Mouse (Mus musculus) kidney, adult 2 months (tissue): ENCODE results near the gene Fbxo28. TPM values are rescaled to one million over a fixed set of nuclear protein-coding genes. Genes with fewer than 3 reads are reported as not detected.

ENCODE experiments used
- DNase-seq: peaks from one replicate; pipeline ENCODE4 v3.0.0; 2021
- H3K27ac ChIP-seq: fragments of 200-500 bp; 2 replicates; pipeline ENCODE4 v1.5.1; 2012; ENCODE audit warnings: low read depth, low read length, control low read depth, inconsistent platforms; ENCODE audit not compliant: insufficient read depth
- H3K27me3 ChIP-seq: fragments of 200-500 bp; replicated peaks from 2 replicates; pipeline ENCODE4 v1.6.1; 2012; ENCODE audit warnings: mild to moderate bottlenecking, moderate library complexity, low read length, inconsistent platforms; ENCODE audit not compliant: control insufficient read depth, insufficient read depth
- H3K36me3 ChIP-seq: fragments of 200-500 bp; 2 replicates; pipeline ENCODE4 v1.6.1; 2012; ENCODE audit warnings: mild to moderate bottlenecking, moderate library complexity, low read length, inconsistent platforms; ENCODE audit not compliant: control insufficient read depth, insufficient read depth
- H3K4me1 ChIP-seq: fragments of 200-500 bp; 2 replicates; pipeline ENCODE4 v1.6.1; 2011; ENCODE audit warnings: low read length; ENCODE audit not compliant: control insufficient read depth, insufficient read depth
- H3K4me3 ChIP-seq: fragments of 200-500 bp; 2 replicates; pipeline ENCODE4 v1.5.1; 2011; ENCODE audit warnings: mild to moderate bottlenecking, low read depth, low read length, control low read depth; ENCODE audit not compliant: insufficient read depth
- CTCF ChIP-seq: fragments of 200-500 bp; conservative IDR thresholded peaks from 2 replicates; pipeline ENCODE4 v1.5.1; 2011; ENCODE audit warnings: low read depth, mild to moderate bottlenecking, control low read depth, low read length, moderate library complexity, mixed read lengths; ENCODE audit not compliant: insufficient read depth, insufficient read length
- POLR2A ChIP-seq: fragments of 200-500 bp; IDR thresholded peaks from one replicate; pipeline ENCODE4 v1.6.1; 2011; ENCODE audit warnings: low read depth, low read length, control low read depth
- WGBS: fragments of 180-500 bp; shearing (Covaris S2); methylation state at CpG from one replicate; pipeline ENCODE4 v1.1.7; 2018; 5-methylcytosine and 5-hydroxymethylcytosine counted together
- polyA plus RNA-seq: library from polyadenylated mRNA; depleted of rRNA; stranded (reverse); fragments of >200 nt; gene quantifications from 2 replicates; pipeline ENCODE4 v1.2.3, GENCODE M21; 2012

Gene Fbxo28
- polyA plus RNA-seq, 1 experiment = 11.0 TPM

DNA sequence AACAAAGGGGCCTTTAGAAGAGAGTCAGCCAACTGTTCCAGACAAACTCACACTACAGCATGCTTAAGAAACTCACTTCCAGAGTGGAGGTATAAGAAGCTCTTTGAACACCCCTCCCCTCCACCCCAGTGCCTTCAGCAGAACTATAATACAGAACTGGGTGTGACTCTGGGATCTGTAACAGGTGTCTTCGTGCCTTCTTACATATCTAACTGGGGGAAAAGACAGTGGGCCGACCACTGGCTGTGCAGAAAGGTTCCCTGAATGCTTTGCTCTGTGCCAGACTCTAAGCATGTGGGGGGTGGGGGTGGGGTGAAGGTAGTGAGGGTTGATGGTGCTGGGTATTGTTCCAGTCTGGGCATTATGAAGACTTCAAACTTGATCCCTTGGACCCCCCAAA lies 52.8 kb downstream of the Fbxo28 start:
- Histone ChIP-seq H3K36me3 (no peaks in the 10 kb centered on the region), H3K27ac (no peak overlapping the region), H3K4me1 (no peaks in the 10 kb centered on the region), H3K4me3 (no peak overlapping the region), H3K27me3 (no peaks in the 10 kb centered on the region)
- WGBS = 85% methylated on average over 2 of the region's 2 CpGs
- TF ChIP-seq CTCF (no peak), POLR2A (no peak)
- no peak for DNase-seq

- Histone ChIP-seq H3K36me3 (no peaks in the 10 kb centered on the region), H3K4me3 (no peak overlapping the region), H3K27me3 (no peaks in the 10 kb centered on the region), H3K27ac (no peak overlapping the region), H3K4me1 (peaks cover 5% of the 10 kb centered on the region; the same call in 1 of the 2 replicates)
- no peak for DNase-seq
- WGBS = 75% methylated on average over 7 of the region's 7 CpGs
- TF ChIP-seq CTCF (peak; percentile 79), POLR2A (no peak)
Measured at GRCm38 (mm10) chr1:182287781-182288180, 53.6 kb downstream of the Fbxo28 start.

GRCm38 (mm10) chr1:182284795-182285194 lies 56.6 kb downstream of the Fbxo28 start:
- no peaks in the 10 kb centered on the region for H3K36me3 ChIP-seq

DNA sequence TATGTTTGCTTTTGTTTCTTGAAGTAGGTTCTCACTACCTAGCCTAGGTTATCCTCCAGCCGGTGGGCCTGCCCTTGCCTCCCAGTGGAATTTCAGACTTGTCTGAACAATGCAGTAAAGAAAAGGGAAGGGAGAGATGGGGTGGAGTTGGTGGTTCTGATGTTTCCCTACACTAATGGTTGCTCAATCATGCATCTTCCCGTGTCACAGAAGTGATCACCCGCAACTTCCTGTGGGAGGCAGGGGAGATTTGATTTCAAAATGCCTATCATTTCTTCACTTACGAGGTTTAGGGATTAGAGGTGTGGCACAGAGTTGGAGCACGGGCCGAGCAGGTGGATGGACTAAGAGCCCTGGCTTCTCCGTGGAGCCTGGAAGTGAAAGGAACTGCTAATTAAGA lies 58.2 kb downstream of the Fbxo28 start:
- H3K4me1 ChIP-seq = peaks cover 9% of the 10 kb centered on the region
- no peaks in the 10 kb centered on the region; the same call in 1 of the 2 replicates for H3K36me3 ChIP-seq
- 34% methylated on average over 7 of the region's 7 CpGs for WGBS
- H3K27me3 ChIP-seq = no peaks in the 10 kb centered on the region
- TF ChIP-seq CTCF (no peak), POLR2A (no peak)
- DNase-seq = no peak
- H3K27ac ChIP-seq = no peak overlapping the region
- H3K4me3 ChIP-seq = no peak overlapping the region

More at GRCm38 (mm10) chr1:182284795-182285194, 56.6 kb downstream of the Fbxo28 start:
- no peaks in the 10 kb centered on the region for H3K27me3 ChIP-seq
- DNase-seq = no peak
- TF ChIP-seq POLR2A (no peak), CTCF (no peak)
- H3K4me3 ChIP-seq = no peak overlapping the region
- 92% methylated on average over 2 of the region's 2 CpGs for WGBS
- no peak overlapping the region for H3K27ac ChIP-seq
- peaks cover 9% of the 10 kb centered on the region for H3K4me1 ChIP-seq

DNA sequence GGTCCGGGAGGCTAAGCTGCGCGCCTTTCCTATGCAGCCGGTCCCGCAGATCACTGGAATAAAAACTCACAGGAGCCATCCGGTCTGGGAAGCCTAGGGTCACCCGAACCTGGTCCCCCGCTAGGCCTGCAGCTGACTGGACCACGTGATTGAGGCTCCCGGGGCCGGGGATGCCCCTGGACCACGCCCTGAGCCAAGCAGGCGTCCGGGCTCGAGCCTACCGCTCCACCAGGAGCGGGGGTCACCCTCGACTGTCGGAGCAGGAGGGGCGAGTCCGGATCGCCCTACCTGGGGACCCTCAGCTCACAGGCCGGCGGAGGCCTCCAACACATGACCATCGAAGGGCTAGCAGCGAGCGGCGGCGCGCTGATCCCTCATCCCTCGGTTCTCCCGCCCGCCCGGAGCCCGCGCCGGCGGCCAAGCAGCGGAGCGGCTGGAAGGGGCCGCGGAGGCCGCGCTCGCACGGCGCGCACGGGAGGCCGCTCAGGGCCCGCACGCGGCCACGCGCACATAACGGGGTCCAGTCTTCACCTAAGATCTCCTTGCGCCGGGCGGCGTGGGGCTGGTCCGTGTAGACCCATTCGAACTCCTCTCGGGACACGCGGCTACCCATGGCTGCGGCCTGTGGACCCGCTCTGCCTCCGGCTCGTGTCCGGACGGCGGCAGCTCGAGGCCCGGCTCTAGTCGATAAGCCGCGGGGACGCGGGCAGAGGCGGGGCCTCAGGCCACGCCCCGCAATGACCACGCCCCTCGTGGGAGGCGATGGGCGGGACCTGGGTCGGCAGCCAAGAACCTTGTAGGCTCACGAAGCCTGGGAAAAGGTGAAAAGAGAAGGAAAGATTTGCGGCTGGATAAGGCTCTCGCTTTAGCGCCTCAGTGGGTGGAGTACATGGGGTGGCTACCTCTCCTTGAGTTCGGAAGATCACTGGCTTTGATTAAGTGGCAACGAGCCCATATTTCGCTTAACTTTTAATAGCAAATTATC lies 59.0 kb downstream of the Fbxo28 start, which contains the start of gene Degs1:
TSS of gene Degs1 (minus strand) at position 714 of the 985 bp plus-strand sequence.
- WGBS = under 1% methylated on average over 93 of the region's 94 CpGs
- Histone ChIP-seq H3K27ac (peak within 1 kb of the TSS; percentile 88), H3K36me3 (no peaks in the 10 kb centered on the region; the same call in 1 of the 2 replicates), H3K27me3 (no peaks in the 10 kb centered on the region), H3K4me1 (peaks cover 14% of the 10 kb centered on the region), H3K4me3 (peak within 1 kb of the TSS; percentile 83)
- DNase-seq = peak; percentile 98
- TF ChIP-seq CTCF (no peak), POLR2A (peak; percentile 94)

- TF ChIP-seq CTCF = no peak
- TF ChIP-seq POLR2A = no peak
- Histone ChIP-seq H3K36me3 (peaks cover 5% of the 10 kb centered on the region), H3K27me3 (no peaks in the 10 kb centered on the region), H3K4me3 (peak overlapping the region; percentile 48; the same call in 1 of the 2 replicates), H3K27ac (no peak overlapping the region), H3K4me1 (peaks cover 14% of the 10 kb centered on the region)
- DNase-seq = no peak
- WGBS = 22% methylated on average over 9 of the region's 9 CpGs
Measured at GRCm38 (mm10) chr1:182281251-182281711, 60.1 kb downstream of the Fbxo28 start.

DNA sequence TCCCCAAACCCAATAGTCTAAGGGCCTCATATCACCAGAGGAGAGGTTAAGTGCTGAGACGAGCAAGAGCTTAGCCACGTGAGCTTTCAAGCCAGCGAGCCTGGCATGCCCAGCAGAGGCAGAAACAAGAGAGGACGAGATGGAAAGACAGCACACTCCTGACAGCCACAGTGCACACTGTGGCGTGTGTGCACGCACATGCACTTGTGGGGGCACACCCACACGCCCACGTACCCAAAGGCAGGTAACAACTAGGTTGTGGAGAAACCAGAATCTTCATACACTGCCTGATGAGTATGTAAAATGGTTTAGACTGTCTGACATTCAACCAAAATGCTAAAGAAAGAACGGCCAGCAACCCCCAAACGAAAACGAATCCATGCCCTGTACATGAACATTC lies 60.9 kb downstream of the Fbxo28 start:
- peak; percentile 41 for DNase-seq
- peaks cover 5% of the 10 kb centered on the region for H3K36me3 ChIP-seq
- H3K27me3 ChIP-seq = no peaks in the 10 kb centered on the region
- TF ChIP-seq POLR2A = no peak
- TF ChIP-seq CTCF = no peak
- H3K4me1 ChIP-seq = peaks cover 14% of the 10 kb centered on the region
- H3K27ac ChIP-seq = no peak overlapping the region
- no peak overlapping the region for H3K4me3 ChIP-seq
- WGBS = 46% methylated on average over 11 of the region's 11 CpGs
